Mouse (Mus musculus) embryonic fibroblast, embryonic 13.5 days (primary cell): Measurements from ENCODE around the gene Ccdc39.

Source experiments
- CTCF ChIP-seq: IDR thresholded peaks from 2 replicates; pipeline ENCODE4 v1.5.1; 2011; ENCODE audit warnings: mild to moderate bottlenecking, control low read depth, low read length, moderate library complexity, borderline replicate concordance; ENCODE audit not compliant: insufficient read depth
- POLR2A ChIP-seq: IDR thresholded peaks from 2 replicates; pipeline ENCODE4 v1.6.1; 2011; ENCODE audit warnings: low read depth, mild to moderate bottlenecking, control low read depth, low read length, moderate library complexity

DNA sequence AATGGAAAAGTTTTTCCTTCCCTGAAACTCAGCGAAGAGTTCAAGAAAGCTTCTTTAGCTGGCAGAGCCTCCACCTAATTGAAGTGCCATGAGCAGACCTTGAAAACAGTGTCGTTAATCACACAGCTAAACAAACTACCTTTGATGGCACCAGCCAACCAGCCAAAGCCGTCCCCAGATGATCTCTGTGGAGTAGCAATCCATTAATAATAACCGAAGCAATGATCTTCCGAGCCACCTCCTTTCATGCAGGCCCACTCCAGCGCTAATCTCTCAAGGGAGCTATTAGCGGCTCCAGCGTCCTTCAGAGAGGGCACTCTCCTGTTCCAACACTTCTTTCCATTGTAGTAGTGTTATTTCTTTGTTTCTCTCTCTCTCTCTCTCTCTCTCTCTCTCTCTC, 43.3 kb upstream of the Ccdc39 start:
- no peak for TF ChIP-seq CTCF
- no peak for TF ChIP-seq POLR2A
